Mouse (Mus musculus) CH12F3 (cell line): Measurements from ENCODE around the gene Rora.

Source experiments
- in situ Hi-C: fragments of 300-500 bp; cut with MboI; formaldehyde crosslinking; loops from 2 replicates; pipeline ENCODE4 v1.14.3; 2020; ENCODE audit warnings: low sequenced_read_pairs

Rora gene

GRCm38 (mm10) chr9:68934238-68934637 is 280.7 kb downstream of the Rora start:
- in situ Hi-C loops = no loop called here

GRCm38 (mm10) chr9:68935611-68936010 is 282.0 kb downstream of the Rora start:
- in situ Hi-C loops = no loop called here

- in situ Hi-C loops = no loop called here
These were observed 287.5 kb downstream of the Rora start for GRCm38 (mm10) chr9:68941037-68941436.

GRCm38 (mm10) chr9:68942595-68943011 is 289.0 kb downstream of the Rora start:
- in situ Hi-C loops = no loop called here

GRCm38 (mm10) chr9:68944026-68944425 is 290.4 kb downstream of the Rora start:
- in situ Hi-C loops = no loop called here

GRCm38 (mm10) chr9:68947707-68948106 is 294.1 kb downstream of the Rora start:
- in situ Hi-C loops = no loop called here

- in situ Hi-C loops = no loop called here
These were observed 294.6 kb downstream of the Rora start for GRCm38 (mm10) chr9:68948141-68948540.

GRCm38 (mm10) chr9:68956210-68956874 is 302.8 kb downstream of the Rora start:
- in situ Hi-C loops = no loop called here

- in situ Hi-C loops = no loop called here
These were observed 303.5 kb downstream of the Rora start for GRCm38 (mm10) chr9:68956938-68957573.

- in situ Hi-C loops = no loop called here
These were observed 304.2 kb downstream of the Rora start for GRCm38 (mm10) chr9:68957793-68958192.

GRCm38 (mm10) chr9:68958919-68959318 is 305.3 kb downstream of the Rora start:
- in situ Hi-C loops = no loop called here

GRCm38 (mm10) chr9:68963898-68964297 is 310.3 kb downstream of the Rora start:
- in situ Hi-C loops = no loop called here

GRCm38 (mm10) chr9:68966540-68966939 is 313.0 kb downstream of the Rora start:
- in situ Hi-C loops = no loop called here

- in situ Hi-C loops = no loop called here
These were observed 316.5 kb downstream of the Rora start for GRCm38 (mm10) chr9:68970074-68970473.

GRCm38 (mm10) chr9:68972277-68972676 is 318.7 kb downstream of the Rora start:
- in situ Hi-C loops = no loop called here

- in situ Hi-C loops = no loop called here
These were observed 320.9 kb downstream of the Rora start for GRCm38 (mm10) chr9:68974517-68974916.

GRCm38 (mm10) chr9:68976136-68976535 is 322.6 kb downstream of the Rora start:
- in situ Hi-C loops = no loop called here

- in situ Hi-C loops = no loop called here
These were observed 323.3 kb downstream of the Rora start for GRCm38 (mm10) chr9:68976851-68977250.

- in situ Hi-C loops = no loop called here
These were observed 325.1 kb downstream of the Rora start for GRCm38 (mm10) chr9:68978656-68979055.

GRCm38 (mm10) chr9:68980041-68980440 is 326.5 kb downstream of the Rora start:
- in situ Hi-C loops = no loop called here

GRCm38 (mm10) chr9:68985046-68985445 is 331.5 kb downstream of the Rora start:
- in situ Hi-C loops = no loop called here

GRCm38 (mm10) chr9:68985796-68986195 is 332.2 kb downstream of the Rora start:
- in situ Hi-C loops = no loop called here
